Mouse (Mus musculus) midbrain, embryonic 16.5 days (tissue): ENCODE measurements around the gene A130010J15Rik. TPM values are rescaled to one million over a fixed set of nuclear protein-coding genes. Genes with fewer than 3 reads are reported as not detected.

Experiments used
- ATAC-seq: fragments of 200-750 bp; cut with Nextera tagmentation; 2 replicates; pipeline ENCODE4 v1.8.0; 2017; ENCODE audit warnings: moderate TSS enrichment
- H3K27ac ChIP-seq: fragments of 300-500 bp; sonication (generic); 2 replicates; pipeline ENCODE4 v1.5.1; 2014; ENCODE audit warnings: mild to moderate bottlenecking, low read length, mixed read lengths
- H3K27me3 ChIP-seq: fragments of 300-500 bp; sonication (generic); 2 replicates; pipeline ENCODE4 v1.6.1; 2014; ENCODE audit warnings: low read depth, low read length, mixed read lengths; ENCODE audit not compliant: control insufficient read depth, insufficient read depth
- H3K36me3 ChIP-seq: fragments of 300-500 bp; sonication (generic); 2 replicates; pipeline ENCODE4 v1.6.1; 2014; ENCODE audit warnings: mild to moderate bottlenecking, low read length, moderate library complexity, mixed read lengths; ENCODE audit not compliant: control insufficient read depth, insufficient read depth
- H3K4me1 ChIP-seq: fragments of 300-500 bp; sonication (generic); 2 replicates; pipeline ENCODE4 v1.6.1; 2014; ENCODE audit warnings: mild to moderate bottlenecking, low read length, mixed read lengths; ENCODE audit not compliant: control insufficient read depth, insufficient read depth
- H3K4me2 ChIP-seq: fragments of 300-500 bp; sonication (generic); 2 replicates; pipeline ENCODE4 v1.6.1; 2014; ENCODE audit warnings: mild to moderate bottlenecking, low read length, mixed read lengths
- H3K4me3 ChIP-seq: fragments of 300-500 bp; sonication (generic); 2 replicates; pipeline ENCODE4 v1.5.1; 2014; ENCODE audit warnings: low read depth, mild to moderate bottlenecking, low read length, moderate library complexity, mixed read lengths
- H3K9ac ChIP-seq: fragments of 300-500 bp; sonication (generic); 2 replicates; pipeline ENCODE4 v1.6.1; 2014; ENCODE audit warnings: low read depth, low read length, mixed read lengths
- H3K9me3 ChIP-seq: fragments of 300-500 bp; sonication (generic); replicated peaks from 2 replicates; pipeline ENCODE4 v1.6.1; 2014; ENCODE audit warnings: mild to moderate bottlenecking, low read length, mixed read lengths; ENCODE audit not compliant: control insufficient read depth, poor library complexity, severe bottlenecking
- WGBS: fragments of 180-500 bp; shearing (Covaris S2); extraction: QIAGEN DNeasy Blood & Tissue Kit; methylation state at CpG from one replicate; pipeline ENCODE4 v1.1.7; 2014; 5-methylcytosine and 5-hydroxymethylcytosine counted together
- polyA plus RNA-seq: library from polyadenylated mRNA; unstranded; fragments of >200 nt; fragmentation: Nextera tagmentation; extraction: Ambion mirVana; gene quantifications from 2 replicates; pipeline ENCODE4 v1.2.1, GENCODE M21; 2015

The A130010J15Rik gene
- polyA plus RNA-seq, 1 experiment from 2014 or later, result 12.6 TPM

- 90% methylated on average over 6 of the region's 6 CpGs for WGBS
- no peak overlapping the region for H3K27ac ChIP-seq
- peaks cover 14% of the 10 kb centered on the region for H3K4me1 ChIP-seq
- H3K9me3 ChIP-seq, result no peaks in the 10 kb centered on the region
- H3K9ac ChIP-seq, result no peak overlapping the region
- ATAC-seq, result no peak
- H3K4me2 ChIP-seq, result no peak overlapping the region
- H3K4me3 ChIP-seq, result no peak overlapping the region
- no peaks in the 10 kb centered on the region; the same call in 1 of the 2 replicates for H3K27me3 ChIP-seq
- peaks cover 4% of the 10 kb centered on the region; the same call in 1 of the 2 replicates for H3K36me3 ChIP-seq
Measured at GRCm38 (mm10) chr1:193131311-193131948, 36.4 kb upstream of the A130010J15Rik start.

DNA sequence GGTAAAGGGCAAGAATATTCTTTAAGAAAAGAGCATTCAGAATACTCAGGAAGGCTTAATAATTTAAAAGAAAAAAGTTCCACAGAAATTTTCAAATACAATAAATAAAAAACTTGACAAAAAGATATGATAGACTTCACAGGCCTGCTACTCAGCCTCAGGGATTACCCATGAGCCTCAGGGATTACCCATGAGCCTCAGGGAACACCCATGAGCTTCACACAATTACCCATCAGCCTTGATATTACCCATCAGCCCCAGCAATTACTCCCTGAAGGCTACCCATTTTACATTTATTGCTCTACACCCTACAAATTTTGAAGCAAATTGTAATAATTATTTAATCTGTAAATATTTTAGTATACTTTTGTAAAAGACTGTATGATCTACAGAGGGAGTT is 35.5 kb upstream of the A130010J15Rik start:
- Histone ChIP-seq H3K9me3 (no peaks in the 10 kb centered on the region), H3K27me3 (no peaks in the 10 kb centered on the region; the same call in 1 of the 2 replicates), H3K4me2 (no peak overlapping the region), H3K4me1 (peaks cover 14% of the 10 kb centered on the region), H3K36me3 (no peaks in the 10 kb centered on the region), H3K27ac (no peak overlapping the region), H3K4me3 (no peak overlapping the region), H3K9ac (no peak overlapping the region)
- ATAC-seq, result no peak

DNA sequence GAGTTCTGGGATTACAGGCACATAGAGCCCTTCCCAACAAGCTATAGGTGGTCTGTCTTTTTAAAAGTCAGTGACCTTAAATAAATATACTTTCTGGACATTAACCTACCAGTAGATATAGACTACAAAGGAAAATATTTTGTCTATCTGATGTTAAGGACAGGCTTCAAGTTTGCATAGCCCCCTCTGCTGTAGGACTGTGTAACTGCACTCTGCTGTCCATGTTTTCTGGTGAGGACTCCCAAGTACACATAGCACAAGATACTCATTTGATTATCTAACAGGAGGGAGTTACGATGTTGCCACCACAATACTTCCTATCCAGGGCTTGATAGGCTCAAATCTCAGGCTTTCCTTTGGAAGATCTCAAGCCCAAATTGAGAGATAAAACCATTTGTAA is 34.1 kb upstream of the A130010J15Rik start:
- WGBS, result 77% methylated on average over 1 of the region's 1 CpGs

GRCm38 (mm10) chr1:193138087-193138486 is 29.8 kb upstream of the A130010J15Rik start:
- Histone ChIP-seq H3K4me3 (no peak overlapping the region), H3K9me3 (no peaks in the 10 kb centered on the region), H3K27ac (no peak overlapping the region), H3K9ac (no peak overlapping the region), H3K4me2 (no peak overlapping the region), H3K36me3 (no peaks in the 10 kb centered on the region), H3K4me1 (no peaks in the 10 kb centered on the region), H3K27me3 (no peaks in the 10 kb centered on the region; the same call in 1 of the 2 replicates)
- WGBS, result 51% methylated on average over 7 of the region's 7 CpGs
- ATAC-seq, result no peak

More for the DNA sequence above, 34.1 kb upstream of the A130010J15Rik start:
- H3K4me1 ChIP-seq, result peaks cover 9% of the 10 kb centered on the region
- no peaks in the 10 kb centered on the region for H3K36me3 ChIP-seq
- H3K9ac ChIP-seq, result no peak overlapping the region
- H3K9me3 ChIP-seq, result no peaks in the 10 kb centered on the region
- H3K27me3 ChIP-seq, result no peaks in the 10 kb centered on the region; the same call in 1 of the 2 replicates
- H3K27ac ChIP-seq, result no peak overlapping the region
- no peak overlapping the region for H3K4me2 ChIP-seq
- no peak for ATAC-seq
- no peak overlapping the region for H3K4me3 ChIP-seq

DNA sequence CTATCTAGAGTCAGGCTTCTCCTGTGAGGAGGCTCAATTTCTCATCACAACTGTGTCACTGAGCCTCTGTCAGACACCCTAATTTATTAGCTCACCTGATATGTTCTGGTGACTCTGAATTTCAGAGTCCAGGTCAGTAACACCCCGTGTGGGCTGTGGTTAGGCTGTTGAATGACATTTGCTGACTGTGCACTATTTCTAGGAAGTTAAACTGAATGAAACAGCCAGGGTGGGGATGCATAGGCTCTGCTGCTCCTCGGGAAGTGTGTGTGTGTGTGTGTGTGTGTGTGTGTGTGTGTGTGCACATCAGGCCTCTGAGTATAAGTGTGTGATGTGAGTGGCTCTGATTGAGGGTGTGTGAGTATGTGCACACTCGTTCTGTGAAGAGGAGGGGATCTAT is 29.2 kb upstream of the A130010J15Rik start:
- no peaks in the 10 kb centered on the region for H3K9me3 ChIP-seq
- H3K4me3 ChIP-seq, result no peak overlapping the region
- no peak overlapping the region for H3K9ac ChIP-seq
- H3K4me1 ChIP-seq, result no peaks in the 10 kb centered on the region
- no peaks in the 10 kb centered on the region; the same call in 1 of the 2 replicates for H3K27me3 ChIP-seq
- H3K36me3 ChIP-seq, result no peaks in the 10 kb centered on the region
- ATAC-seq, result no peak
- 63% methylated on average over 3 of the region's 3 CpGs for WGBS
- no peak overlapping the region for H3K27ac ChIP-seq
- H3K4me2 ChIP-seq, result no peak overlapping the region

DNA sequence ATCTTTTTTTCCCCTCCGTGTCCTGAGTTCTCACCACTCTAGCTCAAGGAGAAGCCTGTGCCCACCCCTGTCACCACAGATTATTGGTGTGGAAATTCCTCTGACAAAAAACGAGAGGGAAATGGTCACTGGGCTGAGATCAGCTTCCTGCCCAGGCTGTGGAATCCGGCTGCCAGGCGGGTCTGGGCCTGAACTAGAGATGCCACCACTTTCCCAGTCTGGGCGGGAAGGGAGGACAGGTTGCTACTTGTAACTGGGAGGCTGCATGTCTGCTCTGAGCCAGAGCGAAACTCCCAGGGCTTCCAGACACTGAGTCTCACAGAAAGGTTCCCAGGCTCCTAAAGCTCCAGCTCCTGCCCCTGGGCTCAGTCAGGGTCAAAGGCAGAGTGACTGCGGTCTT is 26.7 kb upstream of the A130010J15Rik start:
- no peak overlapping the region for H3K9ac ChIP-seq
- H3K27me3 ChIP-seq, result no peaks in the 10 kb centered on the region; the same call in 1 of the 2 replicates
- WGBS, result 75% methylated on average over 7 of the region's 7 CpGs
- no peaks in the 10 kb centered on the region for H3K36me3 ChIP-seq
- H3K4me3 ChIP-seq, result no peak overlapping the region
- no peak overlapping the region for H3K27ac ChIP-seq
- H3K4me1 ChIP-seq, result no peaks in the 10 kb centered on the region
- ATAC-seq, result no peak
- H3K9me3 ChIP-seq, result no peaks in the 10 kb centered on the region
- no peak overlapping the region for H3K4me2 ChIP-seq

DNA sequence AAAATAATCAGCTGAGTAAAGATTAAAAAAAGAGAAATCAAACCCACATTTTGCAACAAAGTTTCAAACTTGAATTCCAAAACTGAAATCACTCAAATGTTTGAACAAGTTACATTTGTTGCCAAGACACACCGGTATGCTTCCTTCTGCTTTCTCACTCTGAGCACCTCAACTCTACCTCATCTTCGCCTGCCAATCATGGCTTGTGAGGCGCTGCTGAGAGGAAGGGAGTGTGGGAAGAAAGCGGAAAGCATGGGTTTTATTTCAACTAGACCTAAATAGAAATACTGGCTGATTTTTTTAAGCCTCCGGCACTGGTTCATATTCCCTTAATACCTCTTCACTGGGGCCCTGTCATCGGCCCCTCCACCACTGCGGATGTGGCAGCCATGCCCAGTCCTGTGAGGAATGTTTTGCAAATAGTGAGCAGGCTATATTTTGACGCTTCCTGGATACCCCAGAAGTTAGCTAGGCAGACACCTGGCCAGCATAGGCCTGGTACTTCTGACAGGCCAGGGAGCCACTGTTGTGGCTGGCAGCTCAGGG is 25.3 kb upstream of the A130010J15Rik start:
- Histone ChIP-seq H3K27ac (no peak overlapping the region), H3K9me3 (no peaks in the 10 kb centered on the region), H3K4me3 (no peak overlapping the region), H3K4me1 (no peaks in the 10 kb centered on the region), H3K36me3 (no peaks in the 10 kb centered on the region), H3K27me3 (no peaks in the 10 kb centered on the region), H3K4me2 (no peak overlapping the region), H3K9ac (no peak overlapping the region)
- WGBS, result 88% methylated on average over 8 of the region's 8 CpGs
- ATAC-seq, result no peak

- Histone ChIP-seq H3K9ac (no peak overlapping the region), H3K4me2 (no peak overlapping the region), H3K9me3 (no peaks in the 10 kb centered on the region), H3K4me1 (no peaks in the 10 kb centered on the region), H3K4me3 (no peak overlapping the region), H3K36me3 (no peaks in the 10 kb centered on the region), H3K27ac (no peak overlapping the region), H3K27me3 (no peaks in the 10 kb centered on the region)
- WGBS, result 94% methylated on average over 6 of the region's 6 CpGs
- no peak for ATAC-seq
Measured at GRCm38 (mm10) chr1:193144516-193144915, 23.3 kb upstream of the A130010J15Rik start.

DNA sequence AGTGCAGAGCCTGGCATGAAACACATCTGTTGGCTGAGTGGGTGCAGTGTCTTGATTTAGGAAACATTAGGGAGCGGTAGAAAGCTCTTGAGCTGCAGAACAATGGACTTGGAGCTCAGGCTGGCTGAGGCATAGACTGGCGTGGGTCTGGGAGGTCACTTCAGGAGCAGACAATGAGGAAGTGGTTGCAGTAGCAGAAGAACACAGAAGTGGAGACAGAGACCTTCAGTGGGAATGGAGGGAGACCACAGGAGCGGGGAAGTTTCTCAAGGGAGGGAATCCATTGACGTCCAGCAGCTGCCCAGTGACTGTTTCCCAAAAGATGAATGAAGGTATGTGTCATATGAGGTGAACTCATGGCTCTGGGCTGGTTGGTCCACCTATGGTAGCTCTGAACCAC is 22.7 kb upstream of the A130010J15Rik start:
- 82% methylated on average over 4 of the region's 4 CpGs for WGBS
- ATAC-seq, result no peak
- Histone ChIP-seq H3K27me3 (no peaks in the 10 kb centered on the region; the same call in 1 of the 2 replicates), H3K4me1 (no peaks in the 10 kb centered on the region), H3K27ac (no peak overlapping the region), H3K9ac (no peak overlapping the region), H3K9me3 (no peaks in the 10 kb centered on the region), H3K36me3 (no peaks in the 10 kb centered on the region), H3K4me2 (no peak overlapping the region), H3K4me3 (no peak overlapping the region)
